Mouse (Mus musculus): ENCODE results near the gene Olfr1282. TPM values are rescaled to one million over a fixed set of nuclear protein-coding genes. Genes with fewer than 3 reads are reported as not detected.

Gene Olfr1282
- not detected in 2 replicates for polyA plus RNA-seq (2021; fragmentation: Nextera tagmentation)
- long read RNA-seq, experiment 1, result 0 reads
- long read RNA-seq, experiment 2, result 0 reads

DNA sequence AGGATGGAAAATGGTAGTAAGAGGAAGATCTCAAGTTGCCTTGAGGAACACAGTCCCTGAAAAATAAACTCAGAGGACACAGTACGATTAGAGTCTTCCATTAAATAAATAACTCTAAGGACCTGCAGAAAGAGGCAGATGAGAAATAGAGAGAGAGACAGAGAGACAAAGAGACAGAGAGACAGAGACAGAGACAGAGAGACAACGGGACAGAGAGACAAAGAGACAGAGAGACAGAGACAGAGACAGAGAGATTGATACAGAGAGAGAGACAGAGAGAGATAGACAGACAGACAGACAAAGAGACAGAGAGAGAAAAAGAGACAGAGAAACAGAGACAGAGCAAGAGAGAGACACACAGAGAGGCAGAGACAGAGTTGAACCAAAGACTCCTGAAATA is at the start of gene Olfr1282:
Gene Olfr1282 (minus strand): TSS at position 101 of the 400 bp plus-strand sequence.

DNA sequence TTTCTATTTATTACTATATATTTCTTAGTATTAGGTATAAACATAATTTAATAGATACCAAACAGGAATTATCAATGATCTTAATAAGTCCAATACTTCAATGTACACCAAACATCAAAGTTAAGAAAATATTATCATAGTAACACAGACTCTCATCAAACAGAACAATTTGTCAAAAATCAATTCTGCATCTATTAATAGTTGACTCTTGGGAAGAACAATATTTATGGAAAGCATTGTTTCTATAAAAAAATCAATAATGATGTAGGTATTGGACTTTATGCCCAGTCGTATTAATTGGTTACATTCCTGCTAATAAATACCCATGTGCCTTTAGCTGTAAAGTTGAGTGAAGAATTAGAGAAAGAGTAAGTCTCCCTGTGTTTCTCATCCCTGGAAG is 39.3 kb upstream of the Olfr1282 start, which contains the start of gene Olfr1284:
Gene Olfr1284 (plus strand): TSS at position 301 of the 400 bp plus-strand sequence.

DNA sequence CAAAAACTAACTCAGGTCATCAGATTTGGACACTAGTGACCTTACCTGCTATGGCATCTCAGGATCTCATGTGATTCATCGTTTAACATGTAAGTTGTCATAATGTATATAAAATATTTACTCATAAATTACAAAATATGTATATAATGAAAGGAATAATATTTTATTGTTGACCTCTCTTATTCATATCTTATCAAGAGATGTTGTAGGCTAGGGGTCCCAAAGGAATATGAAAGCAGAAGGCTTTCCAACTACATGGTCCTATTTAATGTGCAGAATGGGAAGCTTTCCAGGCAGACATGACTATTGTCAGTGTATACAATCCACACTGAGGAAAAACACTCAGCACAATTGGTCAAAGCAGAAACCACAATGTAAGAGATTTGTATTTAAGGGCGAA is 30.6 kb upstream of the Olfr1282 start, which contains the start of gene Olfr1283:
Gene Olfr1283 (plus strand): TSS at position 301 of the 400 bp plus-strand sequence.

DNA sequence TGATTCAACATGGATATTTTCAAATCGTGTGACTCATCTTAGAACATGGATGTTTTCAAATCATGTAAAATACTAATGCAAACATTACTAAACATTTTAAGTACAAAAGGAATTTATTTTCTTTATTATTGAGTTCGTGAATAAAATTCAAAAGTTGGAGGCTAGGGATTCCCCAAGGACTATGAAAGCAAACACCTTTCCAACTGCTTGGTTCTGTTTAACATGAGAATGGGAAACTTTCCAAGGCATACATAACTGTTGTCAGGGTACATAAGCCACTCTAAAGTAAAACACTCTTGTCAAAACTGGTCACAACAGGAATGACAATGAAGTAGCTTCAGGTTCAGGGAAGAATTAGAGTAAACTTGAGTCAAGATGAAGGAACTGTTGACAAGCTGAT is 9.7 kb downstream of the Olfr1282 start, which contains the start of gene Olfr1281:
Gene Olfr1281 (plus strand): TSS at position 301 of the 400 bp plus-strand sequence.

DNA sequence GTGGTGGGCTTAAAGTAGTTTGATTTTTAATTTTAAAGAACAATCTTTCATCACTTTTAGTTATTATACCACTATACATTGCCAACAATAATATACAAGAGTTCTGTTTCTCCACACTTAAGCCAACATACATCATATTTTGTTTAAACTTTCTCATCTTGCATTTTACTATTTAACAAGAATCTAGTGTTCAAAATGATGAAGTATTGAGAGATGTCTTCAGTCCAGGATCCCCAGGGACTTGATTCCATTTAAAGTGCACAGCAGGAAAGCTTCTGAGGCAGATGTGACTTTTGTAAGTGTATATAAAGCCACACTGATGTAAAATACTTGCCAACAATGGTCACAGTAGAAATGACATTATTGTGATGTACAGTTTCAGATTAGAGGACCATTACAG is 22.2 kb downstream of the Olfr1282 start, which contains the start of gene Olfr1280:
Gene Olfr1280 (plus strand): TSS at position 301 of the 400 bp plus-strand sequence.

DNA sequence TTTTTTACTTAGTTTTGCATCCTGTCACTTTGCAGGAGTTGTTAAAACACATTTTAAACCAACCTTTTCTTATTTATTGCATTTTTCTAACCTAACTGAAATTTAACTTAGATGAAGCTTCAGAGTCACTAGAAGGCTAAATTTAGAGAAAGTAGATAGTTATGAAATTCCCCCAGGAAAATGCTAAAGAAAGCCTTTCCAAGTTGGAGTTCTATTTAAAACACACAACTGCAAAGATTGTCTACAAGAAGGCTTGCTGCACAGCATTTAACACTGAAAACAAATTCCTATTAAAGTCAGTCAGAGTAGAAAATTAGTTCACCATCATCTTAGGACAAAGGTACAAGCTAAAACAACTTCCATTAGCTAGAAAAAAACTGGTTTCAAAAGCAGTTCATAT is 35.5 kb downstream of the Olfr1282 start, which contains the start of gene Olfr1279:
Gene Olfr1279 (plus strand): TSS at position 262 of the 400 bp plus-strand sequence.

DNA sequence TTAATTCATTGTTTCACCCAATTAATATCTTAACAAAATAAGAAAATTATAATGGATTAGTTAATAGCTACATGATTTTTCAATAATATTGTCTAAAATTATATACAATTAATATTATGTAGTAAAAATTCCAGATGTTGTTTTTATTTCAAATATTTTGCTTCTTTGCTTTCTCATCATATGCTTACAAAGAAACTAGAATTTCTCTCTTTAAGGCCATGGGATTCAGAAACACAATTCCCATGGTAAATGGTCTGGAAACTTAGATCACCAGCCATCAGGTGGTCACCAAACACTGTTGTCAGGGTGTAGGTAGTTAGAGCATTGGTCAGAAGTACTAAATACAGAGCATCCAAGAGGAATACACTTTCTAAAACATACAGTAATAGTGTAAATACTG is 46.0 kb downstream of the Olfr1282 start, which contains the start of gene Olfr1278:
Gene Olfr1278 (plus strand): TSS at position 301 of the 400 bp plus-strand sequence.

Other genes with a start within 250 kb of the Olfr1282 start
- gene Gm13941, start 230.1 kb downstream of the Olfr1282 start, polyA plus RNA-seq (2021; fragmentation: Nextera tagmentation), result not detected in 2 replicates
- not detected in 2 replicates for gene Gm15130, start 183.1 kb downstream of the Olfr1282 start, polyA plus RNA-seq (2021; fragmentation: Nextera tagmentation)
- not detected in 2 replicates for gene 4930430A15Rik, start 106.5 kb downstream of the Olfr1282 start, polyA plus RNA-seq (2021; fragmentation: Nextera tagmentation)
- gene Olfr1275, start 100.8 kb downstream of the Olfr1282 start, polyA plus RNA-seq (2021; fragmentation: Nextera tagmentation), result not detected in 2 replicates
- gene Olfr1276, start 81.6 kb downstream of the Olfr1282 start, polyA plus RNA-seq (2021; fragmentation: Nextera tagmentation), result not detected in 2 replicates
- gene Olfr1277, start 62.0 kb downstream of the Olfr1282 start, polyA plus RNA-seq (2021; fragmentation: Nextera tagmentation), result not detected in 2 replicates
- gene Olfr1278, start 45.9 kb downstream of the Olfr1282 start, polyA plus RNA-seq (2021; fragmentation: Nextera tagmentation), result not detected in 2 replicates
- gene Olfr1279, start 35.4 kb downstream of the Olfr1282 start, polyA plus RNA-seq (2021; fragmentation: Nextera tagmentation), result not detected in 2 replicates
- not detected in 2 replicates for gene Olfr1280, start 22.1 kb downstream of the Olfr1282 start, polyA plus RNA-seq (2021; fragmentation: Nextera tagmentation)
- gene Olfr1281, start 9.6 kb downstream of the Olfr1282 start, polyA plus RNA-seq (2021; fragmentation: Nextera tagmentation), result not detected in 2 replicates
- gene Olfr1283, start 30.7 kb upstream of the Olfr1282 start, polyA plus RNA-seq (2021; fragmentation: Nextera tagmentation), result not detected in 2 replicates
- not detected in 2 replicates for gene Olfr1284, start 39.4 kb upstream of the Olfr1282 start, polyA plus RNA-seq (2021; fragmentation: Nextera tagmentation)
- gene Olfr1286, start 87.0 kb upstream of the Olfr1282 start, polyA plus RNA-seq (2021; fragmentation: Nextera tagmentation), result not detected in 2 replicates
- gene Olfr1287, start 113.1 kb upstream of the Olfr1282 start, polyA plus RNA-seq (2021; fragmentation: Nextera tagmentation), result not detected in 2 replicates
- not detected in 2 replicates for gene Olfr1288, start 138.0 kb upstream of the Olfr1282 start, polyA plus RNA-seq (2021; fragmentation: Nextera tagmentation)
- gene Olfr1289, start 144.7 kb upstream of the Olfr1282 start, polyA plus RNA-seq (2021; fragmentation: Nextera tagmentation), result not detected in 2 replicates
- not detected in 2 replicates for gene Olfr1290, start 157.8 kb upstream of the Olfr1282 start, polyA plus RNA-seq (2021; fragmentation: Nextera tagmentation)
- gene Olfr1291-ps1, start 161.1 kb upstream of the Olfr1282 start, polyA plus RNA-seq (2021; fragmentation: Nextera tagmentation), result not detected in 2 replicates
- gene Olfr1293-ps, start 189.1 kb upstream of the Olfr1282 start, polyA plus RNA-seq (2021; fragmentation: Nextera tagmentation), result not detected in 2 replicates
- not detected in 2 replicates for gene Olfr1294, start 204.2 kb upstream of the Olfr1282 start, polyA plus RNA-seq (2021; fragmentation: Nextera tagmentation)
- gene Olfr1295, start 233.6 kb upstream of the Olfr1282 start, polyA plus RNA-seq (2021; fragmentation: Nextera tagmentation), result not detected in 2 replicates

Measured in layer of hippocampus, adult 6 months (tissue).